Comparison of ENCODE assay signal across 8 mouse cellular contexts in genomic region chr9:15356916-15357483, GRCm38 (mm10). TPM values are rescaled to one million over a fixed set of nuclear protein-coding genes. Genes with fewer than 3 reads are reported as not detected.
DNase-seq lines count a peak whose midpoint lies in the region; ATAC-seq and TF ChIP-seq lines count a peak whose summit lies in the region.

No protein-coding gene starts in this region.

- H3K27ac ChIP-seq in kidney, adult 2 months (ENCODE audit: insufficient read depth, low read depth, low read length), result no peak overlapping the region
- H3K27ac ChIP-seq in bone marrow, adult 2 months (ENCODE audit: control insufficient read depth, insufficient read depth, low read depth, low read length, poor library complexity), result peak overlapping the region; percentile 60; the same call in 1 of the 2 replicates
- peak overlapping the region; percentile 95 for H3K27ac ChIP-seq in hindbrain, embryonic 10.5 days
- peak overlapping the region; percentile 57; the same call in 1 of the 2 replicates for H3K27ac ChIP-seq in midbrain, embryonic 11.5 days (ENCODE audit: low read depth, low read length)

- peak overlapping the region; percentile 84 for H3K9ac ChIP-seq in midbrain, embryonic 11.5 days (ENCODE audit: low read length)

- H3K36me3 ChIP-seq in kidney, adult 2 months (ENCODE audit: control insufficient read depth, insufficient read depth, low read length), result no peaks in the 10 kb centered on the region; the same call in 1 of the 2 replicates
- peaks cover 24% of the 10 kb centered on the region for H3K36me3 ChIP-seq in hindbrain, embryonic 10.5 days
- H3K36me3 ChIP-seq in midbrain, embryonic 11.5 days (ENCODE audit: control insufficient read depth, insufficient read depth, low read length), result no peaks in the 10 kb centered on the region

- TF ChIP-seq POLR2A in kidney, adult 2 months (IDR thresholded peaks at IDR 0.05; ENCODE audit: low read depth, low read length), result no peak
- no peak for TF ChIP-seq POLR2A in bone marrow, adult 2 months (IDR thresholded peaks at IDR 0.05; ENCODE audit: borderline replicate concordance, control insufficient read depth, low read depth, low read length)

- ATAC-seq in midbrain, embryonic 11.5 days (ENCODE audit: low FRiP score), result no peak

- no peak for DNase-seq in kidney, adult 2 months
- no peak for DNase-seq in kidney, postnatal 10 days
- no peak for DNase-seq in hindbrain, embryonic 10.5 days (ENCODE audit: low spot score)
- peak; percentile 84 for DNase-seq in midbrain, embryonic 11.5 days (ENCODE audit: low spot score, missing footprints)
- DNase-seq in right cerebral cortex, postnatal 36 days (ENCODE audit: low spot score in 2 of 2), result no peak
- no peak for DNase-seq in adrenal gland, postnatal 4 days (ENCODE audit: low spot score in 2 of 2)
- no peak for DNase-seq in layer of hippocampus, postnatal 14 days (ENCODE audit: low spot score in 2 of 2)

- H3K4me3 ChIP-seq in kidney, adult 2 months (ENCODE audit: insufficient read depth, low read depth, low read length), result peak overlapping the region; percentile 73
- H3K4me3 ChIP-seq in bone marrow, adult 2 months (replicated peaks; ENCODE audit: control insufficient read depth, low read depth, low read length), result peak overlapping the region; percentile 76
- H3K4me3 ChIP-seq in hindbrain, embryonic 10.5 days, result peak overlapping the region; percentile 82
- peak overlapping the region; percentile 81 for H3K4me3 ChIP-seq in midbrain, embryonic 11.5 days (ENCODE audit: low read depth, low read length)

- no peaks in the 10 kb centered on the region for H3K4me1 ChIP-seq in kidney, adult 2 months (ENCODE audit: control insufficient read depth, insufficient read depth, low read length)
- H3K4me1 ChIP-seq in bone marrow, adult 2 months (ENCODE audit: control insufficient read depth, insufficient read depth, low read length), result no peaks in the 10 kb centered on the region; the same call in 1 of the 2 replicates
- H3K4me1 ChIP-seq in hindbrain, embryonic 10.5 days (replicated peaks), result peaks cover 13% of the 10 kb centered on the region
- no peaks in the 10 kb centered on the region; the same call in 1 of the 2 replicates for H3K4me1 ChIP-seq in midbrain, embryonic 11.5 days (ENCODE audit: control insufficient read depth, insufficient read depth, low read length)

- WGBS in kidney, adult 2 months, result 1% methylated on average over 9 of the region's 9 CpGs
- WGBS in bone marrow, adult 2 months, result under 1% methylated on average over 9 of the region's 9 CpGs
- 2% methylated on average over 9 of the region's 9 CpGs for WGBS in hindbrain, embryonic 10.5 days
- WGBS in midbrain, embryonic 11.5 days, result 1% methylated on average over 9 of the region's 9 CpGs

- H3K9me3 ChIP-seq in hindbrain, embryonic 10.5 days, result no peaks in the 10 kb centered on the region
- no peaks in the 10 kb centered on the region for H3K9me3 ChIP-seq in midbrain, embryonic 11.5 days (ENCODE audit: control insufficient read depth, low read length)

- no peaks in the 10 kb centered on the region for H3K27me3 ChIP-seq in kidney, adult 2 months (replicated peaks; ENCODE audit: control insufficient read depth, insufficient read depth, low read length)
- H3K27me3 ChIP-seq in hindbrain, embryonic 10.5 days (ENCODE audit: insufficient read depth, poor library complexity, severe bottlenecking), result no peaks in the 10 kb centered on the region
- H3K27me3 ChIP-seq in midbrain, embryonic 11.5 days (ENCODE audit: control insufficient read depth, insufficient read depth, low read length), result no peaks in the 10 kb centered on the region; the same call in 1 of the 2 replicates

- peak overlapping the region; percentile 76 for H3K4me2 ChIP-seq in midbrain, embryonic 11.5 days

- TF ChIP-seq CTCF in kidney, adult 2 months (conservative IDR thresholded peaks at IDR 0.05; ENCODE audit: insufficient read depth, insufficient read length, low read depth, low read length), result no peak
- TF ChIP-seq CTCF in bone marrow, adult 2 months (IDR thresholded peaks at IDR 0.05; ENCODE audit: control insufficient read depth, insufficient read depth, low read length), result no peak

RNA-seq across cellular contexts. Expression of gene Cep295, which starts 0.6 kb away (rescaled TPM):
- polyA plus RNA-seq in kidney, adult 2 months (2012; rRNA removed), result 2.9 and 3.1 TPM in 2 replicates
- 26.7 and 56.4 TPM in 2 replicates for polyA plus RNA-seq in bone marrow, adult 2 months (2011; ENCODE audit: insufficient read depth, insufficient read length, low replicate concordance, missing spikeins)
- polyA plus RNA-seq in hindbrain, embryonic 10.5 days (2016; fragmentation: Nextera tagmentation; extraction: Ambion mirVana), result 16.9 and 22.5 TPM in 2 replicates
- polyA plus RNA-seq in midbrain, embryonic 11.5 days (2014; fragmentation: Nextera tagmentation; extraction: Ambion mirVana), result 21.6 and 23.0 TPM in 2 replicates
- 10 to 100 TPM; 25.5 to 27.4 TPM for total RNA-seq in adrenal gland, postnatal 4 days (2021)
- 10 to 100 TPM; 20.6 to 24.7 TPM for total RNA-seq in layer of hippocampus, postnatal 14 days (2021)

RNA-seq across cellular contexts. Expression of gene 4931406C07Rik, which starts 50.8 kb away (rescaled TPM):
- polyA plus RNA-seq in kidney, adult 2 months (2012; rRNA removed), result 137 and 184 TPM in 2 replicates
- 6.7 and 14.5 TPM in 2 replicates for polyA plus RNA-seq in bone marrow, adult 2 months (2011; ENCODE audit: insufficient read depth, insufficient read length, low replicate concordance, missing spikeins)
- polyA plus RNA-seq in hindbrain, embryonic 10.5 days (2016; fragmentation: Nextera tagmentation; extraction: Ambion mirVana), result 5.5 and 5.6 TPM in 2 replicates
- polyA plus RNA-seq in midbrain, embryonic 11.5 days (2014; fragmentation: Nextera tagmentation; extraction: Ambion mirVana), result 5.3 and 5.4 TPM in 2 replicates
- total RNA-seq in adrenal gland, postnatal 4 days (2021), result 10 to 100 TPM; 68.9 to 71.8 TPM
- total RNA-seq in layer of hippocampus, postnatal 14 days (2021), result 10 to 100 TPM; 23.4 to 25.0 TPM

RNA-seq across cellular contexts. Expression of gene Taf1d, which starts 51.0 kb away (rescaled TPM):
- 8.9 and 11.5 TPM in 2 replicates for polyA plus RNA-seq in kidney, adult 2 months (2012; rRNA removed)
- 176 and 370 TPM in 2 replicates for polyA plus RNA-seq in bone marrow, adult 2 months (2011; ENCODE audit: insufficient read depth, insufficient read length, low replicate concordance, missing spikeins)
- polyA plus RNA-seq in hindbrain, embryonic 10.5 days (2016; fragmentation: Nextera tagmentation; extraction: Ambion mirVana), result 53.6 and 83.4 TPM in 2 replicates
- polyA plus RNA-seq in midbrain, embryonic 11.5 days (2014; fragmentation: Nextera tagmentation; extraction: Ambion mirVana), result 67.9 and 68.3 TPM in 2 replicates
- total RNA-seq in adrenal gland, postnatal 4 days (2021), result 100 to 1,000 TPM; 121 to 148 TPM
- 10 to 100 TPM; 40.4 to 44.7 TPM for total RNA-seq in layer of hippocampus, postnatal 14 days (2021)
